Comparison of ENCODE assay signal across 8 mouse cellular contexts in genomic region chr1:180725704-180726179, GRCm38 (mm10). TPM values are rescaled to one million over a fixed set of nuclear protein-coding genes. Genes with fewer than 3 reads are reported as not detected.
DNase-seq lines count a peak whose midpoint lies in the region; ATAC-seq and TF ChIP-seq lines count a peak whose summit lies in the region.

Acbd3 (plus strand) TSS chr1:180726043.

- peaks cover 40% of the 10 kb centered on the region for H3K79me2 ChIP-seq in MEL (ENCODE audit: control insufficient read depth, insufficient read depth, low read length, poor library complexity)

- no peaks in the 10 kb centered on the region for H3K9me3 ChIP-seq in MEL (replicated peaks; ENCODE audit: insufficient read depth, low read length)
- no peaks in the 10 kb centered on the region for H3K9me3 ChIP-seq in lung, embryonic 16.5 days (ENCODE audit: control insufficient read depth, low read length)

- TF ChIP-seq POLR2A in MEL (IDR thresholded peaks at IDR 0.05; ENCODE audit: control insufficient read depth in 1 of 2, insufficient read depth in 1 of 2, low read depth in 1 of 2, low read length in 2 of 2, poor library complexity in 1 of 2), result peak; percentile 83 to 85
- TF ChIP-seq POLR2A in cerebellum, adult 2 months (IDR thresholded peaks at IDR 0.05; ENCODE audit: borderline replicate concordance, insufficient read depth, low read length), result peak; percentile 77

- peak within 1 kb of the TSS; percentile 86 for H3K9ac ChIP-seq in MEL (ENCODE audit: control insufficient read depth, low read depth, low read length, poor library complexity, severe bottlenecking)
- peak within 1 kb of the TSS; percentile 98 for H3K9ac ChIP-seq in lung, embryonic 16.5 days (ENCODE audit: low read length)

- H3K4me3 ChIP-seq in MEL (ENCODE audit: control insufficient read depth in 1 of 2, insufficient read depth in 1 of 2, low read depth in 2 of 2, low read length in 2 of 2), result peak within 1 kb of the TSS; percentile 82 to 86
- peak within 1 kb of the TSS; percentile 96 for H3K4me3 ChIP-seq in cerebellum, adult 2 months (replicated peaks; ENCODE audit: insufficient read depth, low read depth, low read length)
- H3K4me3 ChIP-seq in lung, embryonic 16.5 days (ENCODE audit: low read length), result peak within 1 kb of the TSS; percentile 87

- H3K36me3 ChIP-seq in MEL (ENCODE audit: control insufficient read depth in 1 of 2, insufficient read depth in 2 of 2, low read length in 2 of 2), result peaks cover 0 to 52% of the 10 kb centered on the region in 2 experiments; a peak in 2 of 4 replicates
- no peaks in the 10 kb centered on the region for H3K36me3 ChIP-seq in lung, embryonic 16.5 days (ENCODE audit: control insufficient read depth, insufficient read depth, low read length)

- peak within 1 kb of the TSS; percentile 58 for H3K27ac ChIP-seq in MEL (ENCODE audit: control insufficient read depth, low read depth, low read length)
- peak within 1 kb of the TSS; percentile 79 for H3K27ac ChIP-seq in cerebellum, adult 2 months (ENCODE audit: insufficient read depth, low read length)
- peak within 1 kb of the TSS; percentile 90 for H3K27ac ChIP-seq in lung, embryonic 16.5 days (ENCODE audit: low read length)

- peak; percentile 93 for ATAC-seq in hematopoietic stem cell, adult 5-6 weeks (replicated peaks in 1 of 2; ENCODE audit: insufficient read depth in 1 of 2, low FRiP score in 2 of 2, low TSS enrichment in 1 of 2, low read depth in 1 of 2, poor library complexity in 2 of 2, severe bottlenecking in 2 of 2)
- ATAC-seq in lung, embryonic 16.5 days (ENCODE audit: low read depth), result peak; percentile 97

- under 1% methylated on average over 52 of the region's 52 CpGs for WGBS in cerebellum, adult 2 months
- WGBS in lung, embryonic 16.5 days, result under 1% methylated on average over 51 of the region's 52 CpGs

- TF ChIP-seq EP300 in MEL (IDR thresholded peaks at IDR 0.05; ENCODE audit: low read depth in 1 of 2, low read length in 2 of 2), result 0 out of 4 replicates have a peak, but pooled peaks of 1 of the 2 experiments have one; percentile 8

- peak within 1 kb of the TSS; percentile 71 for H3K4me2 ChIP-seq in lung, embryonic 16.5 days (ENCODE audit: low read depth, low read length)

- TF ChIP-seq RAD21 in MEL (IDR thresholded peaks at IDR 0.05; ENCODE audit: low read depth, low read length), result no peak

- 0 out of 6 replicates have a peak, but pooled peaks of 1 of the 3 experiments have one; percentile 12 for TF ChIP-seq CTCF in MEL (IDR thresholded peaks at IDR 0.05 in 2 of 3, conservative IDR thresholded peaks at IDR 0.05 in 1 of 3; ENCODE audit: control insufficient read depth in 1 of 3, insufficient read depth in 1 of 3, low read depth in 2 of 3, low read length in 3 of 3, poor library complexity in 1 of 3, severe bottlenecking in 1 of 3)
- TF ChIP-seq CTCF in cerebellum, adult 2 months (IDR thresholded peaks at IDR 0.05; ENCODE audit: borderline replicate concordance, insufficient read depth, low read depth, low read length), result no peak

- peaks cover 29 to 45% of the 10 kb centered on the region in 2 experiments for H3K4me1 ChIP-seq in MEL (ENCODE audit: control insufficient read depth in 1 of 2, insufficient read depth in 2 of 2, low read length in 2 of 2)
- peaks cover 3% of the 10 kb centered on the region; the same call in 1 of the 2 replicates for H3K4me1 ChIP-seq in cerebellum, adult 2 months (ENCODE audit: control insufficient read depth, insufficient read depth, low read length)
- H3K4me1 ChIP-seq in lung, embryonic 16.5 days (replicated peaks; ENCODE audit: control insufficient read depth, insufficient read depth, low read length), result peaks cover 19% of the 10 kb centered on the region

- peak; percentile 94 for DNase-seq in MEL (ENCODE audit: low read depth, low spot score)
- DNase-seq in cerebellum, adult 2 months, result peak; percentile 88 to 89
- peak; percentile 95 for DNase-seq in forelimb bud, embryonic 11.5 days (ENCODE audit: low read depth, low spot score)
- DNase-seq in layer of hippocampus, adult 9-10 months (ENCODE audit: low spot score), result peak; percentile 71
- DNase-seq in ovary, postnatal 10 days (ENCODE audit: low spot score), result peak; percentile 87
- DNase-seq in thymus, postnatal 10 days (ENCODE audit: low spot score in 2 of 2), result peak; percentile 94

- H3K27me3 ChIP-seq in MEL (ENCODE audit: control insufficient read depth in 1 of 2, insufficient read depth in 2 of 2, low read length in 2 of 2), result no peaks in the 10 kb centered on the region
- H3K27me3 ChIP-seq in cerebellum, adult 2 months (ENCODE audit: control insufficient read depth, insufficient read depth, low read length), result no peaks in the 10 kb centered on the region
- no peaks in the 10 kb centered on the region for H3K27me3 ChIP-seq in lung, embryonic 16.5 days (ENCODE audit: control insufficient read depth, insufficient read depth, low read depth, low read length)

TF ChIP-seq in MEL, 35 proteins besides CTCF, POLR2A, EP300 and RAD21:
- 0 out of 2 replicates have a peak, but pooled peaks have one; percentile 14 for TF ChIP-seq TBP (IDR thresholded peaks at IDR 0.05; ENCODE audit: low read depth, low read length)
- TF ChIP-seq SIN3A (IDR thresholded peaks at IDR 0.05; ENCODE audit: low read length), result peak; percentile 74
- TF ChIP-seq ELF1 (IDR thresholded peaks at IDR 0.05; ENCODE audit: low read depth, low read length), result peak; percentile 87
- TF ChIP-seq CHD1 (IDR thresholded peaks at IDR 0.05; ENCODE audit: low read depth, low read length), result no peak
- TF ChIP-seq ZNF384 (IDR thresholded peaks at IDR 0.05; ENCODE audit: low read depth, low read length), result no peak
- TF ChIP-seq TCF12 (IDR thresholded peaks at IDR 0.05; ENCODE audit: low read depth, low read length), result peak; percentile 33; the same call in 1 of the 2 replicates
- no peak for TF ChIP-seq CHD2 (IDR thresholded peaks at IDR 0.05; ENCODE audit: low read length)
- peak; percentile 56 for TF ChIP-seq MXI1 (IDR thresholded peaks at IDR 0.05; ENCODE audit: low read depth, low read length)
- TF ChIP-seq SMC3 (IDR thresholded peaks at IDR 0.05; ENCODE audit: low read depth, low read length), result no peak
- 0 out of 2 replicates have a peak, but pooled peaks have one; percentile 6 for TF ChIP-seq ETS1 (IDR thresholded peaks at IDR 0.05; ENCODE audit: low read depth, low read length)
- TF ChIP-seq JUND (IDR thresholded peaks at IDR 0.05; ENCODE audit: low read depth, low read length), result no peak
- peak; percentile 4; the same call in 1 of the 2 replicates for TF ChIP-seq MAX (IDR thresholded peaks at IDR 0.05; ENCODE audit: low read length)
- TF ChIP-seq HCFC1 (IDR thresholded peaks at IDR 0.05; ENCODE audit: low read depth, low read length), result peak; percentile 89
- TF ChIP-seq RCOR1 (IDR thresholded peaks at IDR 0.05; ENCODE audit: low read depth, low read length), result no peak
- TF ChIP-seq NELFE (IDR thresholded peaks at IDR 0.05; ENCODE audit: low read depth, low read length), result peak; percentile 82
- no peak for TF ChIP-seq MYB (IDR thresholded peaks at IDR 0.05; ENCODE audit: low read depth, low read length)
- TF ChIP-seq BHLHE40 (IDR thresholded peaks at IDR 0.05; ENCODE audit: borderline replicate concordance, low read depth, low read length), result no peak
- TF ChIP-seq NRF1 (IDR thresholded peaks at IDR 0.05; ENCODE audit: insufficient read depth, low read depth, low read length, poor library complexity, severe bottlenecking), result 0 out of 2 replicates have a peak, but pooled peaks have one; percentile 8
- peak; percentile 83 for TF ChIP-seq ZMIZ1 (IDR thresholded peaks at IDR 0.05; ENCODE audit: low read depth, low read length)
- no peak; the same call in 1 of the 2 replicates for TF ChIP-seq KAT2A (conservative IDR thresholded peaks at IDR 0.05; ENCODE audit: low read depth, low read length)
- TF ChIP-seq POLR2AphosphoS2 (IDR thresholded peaks at IDR 0.05; ENCODE audit: low read length), result peak; percentile 71; the same call in 1 of the 2 replicates

RNA-seq across cellular contexts. Expression of gene Acbd3, which starts in this region (rescaled TPM):
- 17.4 and 17.8 TPM in 2 replicates for total RNA-seq in MEL (2012; rRNA removed)
- polyA plus RNA-seq in MEL (2012; ENCODE audit: insufficient read depth in 1 of 2, insufficient read length in 2 of 2, low read depth in 1 of 2, low replicate concordance in 2 of 2, missing spikeins in 1 of 2), result 10 to 100 TPM in 1 of 2 experiments, not detected in 1; 23.2 TPM
- 27.2 and 28.1 TPM in 2 replicates for polyA plus RNA-seq in cerebellum, adult 2 months (2012; rRNA removed)
- 51.2 and 60.1 TPM in 2 replicates for total RNA-seq in hematopoietic stem cell, adult 5-6 weeks (2017)
- polyA plus RNA-seq in lung, embryonic 16.5 days (2015; fragmentation: Nextera tagmentation; extraction: Ambion mirVana), result 20.7 and 21.2 TPM in 2 replicates

Comparison
In these comparisons a context has a peak if more than half of its experiments do, and no peak if none do; other contexts are left out.
1. Peak in every context shown above with its lines: DNase-seq, ATAC-seq, H3K4me3 ChIP-seq and H3K27ac ChIP-seq.